Mouse (Mus musculus) liver, adult 2 months (tissue): ENCODE measurements around the gene E130311K13Rik.

Experiments used
- CTCF ChIP-seq: fragments of 200-500 bp; IDR thresholded peaks from 2 replicates; pipeline ENCODE4 v1.5.1; 2011; ENCODE audit warnings: low read depth, low read length, control low read depth
- POLR2A ChIP-seq: fragments of 200-500 bp; IDR thresholded peaks from 2 replicates; pipeline ENCODE4 v1.6.1; 2011; ENCODE audit warnings: low read length, control low read depth; ENCODE audit not compliant: insufficient read depth; ENCODE audit errors: extremely low read depth

DNA sequence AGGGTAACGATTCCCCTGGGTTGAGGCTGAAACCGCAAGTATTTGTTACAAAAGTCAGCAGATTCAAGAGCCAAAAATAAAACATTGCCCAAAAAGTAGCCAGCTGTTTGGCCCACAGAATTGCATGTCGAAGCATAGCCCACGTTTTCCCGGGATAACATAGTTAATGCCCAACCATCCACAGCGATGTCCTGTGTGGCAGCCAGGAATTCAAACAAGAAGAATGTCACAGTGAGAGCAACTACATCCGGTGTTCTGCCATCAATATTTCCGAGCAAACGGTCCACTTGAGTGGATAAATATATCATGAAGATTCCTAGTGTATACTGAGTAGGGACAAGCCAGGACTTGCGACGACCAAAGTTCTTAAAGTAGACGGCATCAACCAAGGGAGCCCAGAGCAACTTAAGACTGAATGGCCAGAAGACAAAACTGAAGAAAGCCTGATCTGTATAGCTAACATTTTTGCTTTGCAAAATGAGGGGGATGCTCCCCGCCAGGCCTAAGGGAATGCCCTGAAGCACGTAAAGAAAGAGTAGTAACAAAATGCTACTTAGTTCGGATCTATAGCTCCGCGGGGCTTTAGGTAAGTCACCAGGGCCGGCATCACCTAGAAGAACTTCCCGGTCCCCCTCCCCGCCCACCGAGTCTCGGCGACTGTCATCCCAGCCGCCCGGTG is 34.3 kb upstream of the E130311K13Rik start:
- TF ChIP-seq CTCF (no peak), POLR2A (no peak)
